Mouse (Mus musculus) fat pad, adult 2 months (tissue): ENCODE measurements around the gene Gab2.

Experiments
- DNase-seq: peaks from one replicate; pipeline ENCODE4 v3.0.0-alpha.2; 2011; ENCODE audit warnings: low read depth, low spot score; ENCODE audit errors: extremely low read depth

Gene Gab2

DNA sequence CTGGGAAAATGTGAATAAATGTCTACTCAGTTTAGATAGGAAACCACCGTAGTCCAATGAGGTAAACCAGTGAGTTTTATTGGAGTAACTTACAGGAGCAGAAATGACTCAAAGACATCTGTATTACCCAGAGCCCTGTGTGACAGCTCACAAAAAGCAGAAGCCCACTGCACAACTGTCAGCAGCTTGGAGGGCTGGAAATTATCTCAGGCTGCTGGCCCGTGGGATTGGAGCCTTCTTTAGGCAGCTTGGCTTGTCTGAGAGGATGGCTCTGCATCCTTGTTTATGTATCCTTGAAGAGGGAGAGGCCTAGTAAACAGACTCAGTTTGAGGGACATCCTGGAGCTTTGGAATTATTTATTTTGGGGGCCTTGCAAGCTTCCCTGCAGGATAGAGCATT, 261.6 kb downstream of the Gab2 start:
- no peak for DNase-seq

DNA sequence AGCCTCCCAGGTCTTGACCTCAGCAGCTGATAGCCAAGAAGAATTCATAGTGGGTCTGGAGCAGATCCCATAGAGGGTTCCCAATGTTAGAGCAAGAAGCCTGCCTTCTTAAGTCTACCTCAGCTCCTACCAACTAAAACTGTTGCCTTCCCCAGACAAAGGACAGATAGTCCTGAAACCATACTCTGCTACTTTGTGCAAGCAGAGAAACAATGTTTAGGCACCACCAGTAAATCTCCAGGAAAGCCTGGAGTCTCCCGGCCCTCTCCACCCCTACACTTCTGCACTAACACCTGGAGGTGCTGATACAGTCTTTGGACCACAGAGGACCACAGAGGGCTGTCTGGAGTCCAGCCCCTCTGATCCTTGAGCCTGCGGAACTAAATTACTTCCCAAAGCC, 263.3 kb downstream of the Gab2 start:
- no peak for DNase-seq

DNA sequence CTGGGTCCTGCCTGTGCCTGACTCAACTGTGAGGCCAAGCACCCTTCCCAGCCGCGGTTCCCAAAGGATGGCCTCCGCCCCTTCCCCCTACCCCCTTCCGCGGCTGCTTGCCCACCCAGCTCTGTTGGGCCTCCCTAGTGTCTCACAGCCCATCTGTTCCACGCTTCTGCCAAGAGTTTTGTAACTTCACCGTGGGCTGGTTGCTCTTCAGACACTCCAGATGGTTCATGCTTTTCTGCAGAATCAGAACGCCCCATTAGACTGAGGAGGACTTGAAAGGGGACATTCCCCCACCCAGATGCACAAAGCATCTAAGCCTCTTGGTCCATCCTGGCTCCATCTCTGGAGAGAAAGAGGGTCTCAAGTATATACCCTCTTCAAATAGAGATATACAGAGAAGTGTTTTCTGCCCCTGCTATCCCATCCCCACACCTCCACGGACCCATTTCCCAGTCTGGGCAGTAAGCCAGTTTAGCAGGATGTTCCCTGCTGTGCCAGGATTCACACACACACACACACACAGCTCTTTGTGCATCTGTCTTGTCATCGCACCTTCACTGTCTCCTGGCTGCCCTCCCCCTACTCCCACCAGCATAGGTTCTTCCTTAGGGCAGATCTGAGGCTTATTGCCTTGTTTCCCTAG, 264.0 kb downstream of the Gab2 start:
- no peak for DNase-seq

DNA sequence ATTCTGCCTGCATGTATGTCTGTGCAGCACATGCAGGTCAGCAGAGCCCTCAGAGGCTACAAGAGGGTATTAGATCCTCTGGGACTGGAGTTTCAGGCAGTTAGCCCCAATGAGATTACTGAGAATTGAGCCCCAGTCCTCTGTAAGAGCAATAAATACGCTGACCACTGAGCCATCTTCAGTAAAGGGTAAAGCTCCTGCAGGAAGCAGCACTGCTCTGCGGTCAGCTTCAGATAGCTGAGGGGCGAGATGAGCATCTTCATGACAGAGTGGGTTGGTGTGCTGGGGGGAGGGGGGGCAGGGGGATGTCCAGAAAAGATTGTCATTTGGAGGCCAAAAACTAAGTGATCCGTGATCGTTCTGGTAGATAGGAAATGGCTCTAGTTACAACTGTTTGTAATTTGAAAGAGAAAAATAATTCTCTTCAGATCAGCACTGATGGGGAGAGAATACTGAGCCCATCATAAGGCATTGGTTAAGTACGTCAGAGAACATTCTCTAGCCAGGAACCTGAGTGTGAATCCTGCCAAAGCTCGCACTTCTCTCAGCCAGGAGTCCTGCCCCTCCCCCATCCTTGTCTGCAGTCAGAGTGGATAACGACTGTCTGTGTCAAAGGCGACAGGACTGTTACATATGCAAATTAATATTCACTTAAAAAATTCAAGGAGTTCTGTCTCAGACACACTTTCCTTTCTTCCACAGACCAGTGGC, 264.9 kb downstream of the Gab2 start:
- DNase-seq: no peak

DNA sequence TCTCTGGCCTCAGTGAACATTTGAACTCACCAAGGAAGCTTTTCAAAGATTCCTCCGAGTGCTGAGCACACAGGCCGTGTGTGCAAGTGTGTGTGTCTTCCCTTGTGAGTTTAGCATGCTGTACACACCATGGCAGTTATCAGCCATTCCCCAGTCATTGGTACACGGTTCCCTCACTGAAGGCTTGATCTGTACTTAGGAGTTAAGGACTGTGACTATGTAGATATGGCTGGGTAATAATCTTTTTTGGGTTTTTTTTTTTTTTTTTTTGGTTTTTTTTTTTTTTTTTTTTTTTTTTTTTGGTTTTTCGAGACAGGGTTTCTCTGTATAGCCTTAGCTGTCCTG, 265.4 kb downstream of the Gab2 start:
- no peak for DNase-seq

DNA sequence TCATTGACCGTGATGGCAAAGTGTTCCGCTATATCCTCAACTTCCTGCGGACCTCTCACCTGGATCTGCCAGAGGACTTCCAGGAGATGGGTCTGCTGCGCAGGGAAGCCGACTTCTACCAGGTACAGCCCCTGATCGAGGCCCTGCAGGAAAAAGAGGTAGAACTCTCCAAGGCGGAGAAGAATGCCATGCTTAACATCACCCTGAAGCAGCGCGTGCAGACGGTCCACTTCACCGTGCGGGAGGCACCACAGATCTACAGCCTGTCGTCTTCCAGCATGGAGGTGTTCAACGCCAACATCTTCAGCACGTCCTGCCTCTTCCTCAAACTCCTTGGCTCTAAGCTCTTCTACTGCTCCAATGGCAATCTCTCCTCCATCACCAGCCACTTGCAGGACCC, 266.1 kb downstream of the Gab2 start:
- no peak for DNase-seq

DNA sequence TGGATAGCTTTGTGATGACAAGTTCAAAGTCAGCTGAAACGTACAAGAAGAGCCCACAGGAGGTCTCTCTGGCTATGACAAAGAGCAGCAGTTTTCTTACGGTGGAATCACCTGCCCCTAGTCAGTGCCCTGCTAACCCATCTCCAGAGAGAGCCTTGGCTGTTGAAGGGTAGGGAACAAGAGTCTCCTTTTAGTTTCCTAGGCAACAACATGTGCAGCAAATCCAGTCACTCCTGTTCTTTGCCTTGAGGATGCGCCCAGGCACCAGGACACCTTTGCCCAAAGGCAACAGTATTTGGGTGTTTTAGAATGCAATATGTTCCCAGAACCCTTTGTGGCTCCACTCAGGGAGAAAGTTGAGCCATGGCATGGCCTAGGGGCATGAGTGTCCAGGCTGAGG, 266.9 kb downstream of the Gab2 start:
- DNase-seq: no peak

DNA sequence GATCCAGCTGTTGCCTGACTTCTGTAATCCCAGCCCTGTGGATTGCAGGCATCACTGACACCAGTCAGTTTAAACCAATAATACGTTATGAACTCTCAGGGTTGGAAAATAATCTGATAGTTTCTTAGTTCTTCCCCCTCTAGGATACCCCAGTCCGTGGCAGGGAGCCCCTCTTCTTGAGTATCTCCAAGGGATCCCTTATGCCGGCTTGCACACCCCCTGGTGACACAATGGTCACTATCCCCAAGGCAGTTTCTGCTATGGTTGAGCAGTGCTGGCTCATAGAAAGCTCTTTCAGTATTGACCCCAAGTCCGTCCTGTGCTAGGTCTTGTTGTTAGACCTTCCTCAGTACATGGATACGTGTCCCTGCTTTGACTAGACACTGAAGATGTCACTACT, 267.4 kb downstream of the Gab2 start:
- DNase-seq: no peak

DNA sequence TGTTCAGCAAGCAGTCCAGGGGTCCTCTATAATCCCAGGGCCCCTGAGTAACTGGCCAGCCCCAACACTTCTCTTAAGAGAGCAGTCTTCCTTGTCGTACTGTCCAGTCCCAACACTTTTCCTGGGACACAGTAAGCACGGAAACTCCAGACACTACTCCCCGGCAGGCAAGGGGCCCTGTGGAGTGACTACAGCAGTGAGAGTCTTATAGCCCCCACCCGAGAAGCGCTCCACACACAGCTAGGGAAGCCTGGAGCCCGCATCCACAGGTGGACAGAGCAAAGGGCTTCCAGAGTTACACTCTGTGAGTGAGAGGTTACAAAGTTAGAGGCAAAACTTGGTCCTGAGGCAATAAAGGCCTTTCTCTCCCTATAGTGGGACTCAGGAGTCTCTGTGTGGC, 268.1 kb downstream of the Gab2 start:
- no peak for DNase-seq

DNA sequence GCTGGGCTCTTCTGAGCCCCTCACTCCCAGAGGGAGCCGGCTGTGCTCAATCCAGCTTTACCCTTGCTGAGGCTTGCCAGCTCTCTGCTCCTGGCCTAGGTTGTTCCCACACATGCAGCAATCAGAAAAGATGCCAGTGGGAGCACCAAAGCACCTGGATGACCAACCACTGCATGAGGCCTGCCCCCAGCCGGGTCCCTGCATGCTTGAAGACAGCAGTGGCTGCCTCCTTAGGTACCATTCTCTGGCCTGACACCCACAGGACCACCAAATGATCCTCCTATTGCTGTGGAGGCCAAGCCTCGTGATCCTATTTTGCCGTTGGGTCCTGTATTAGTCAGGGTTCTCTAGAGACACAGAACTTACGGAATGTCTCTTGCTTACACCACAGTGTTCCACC, 269.5 kb downstream of the Gab2 start:
- DNase-seq: no peak

DNA sequence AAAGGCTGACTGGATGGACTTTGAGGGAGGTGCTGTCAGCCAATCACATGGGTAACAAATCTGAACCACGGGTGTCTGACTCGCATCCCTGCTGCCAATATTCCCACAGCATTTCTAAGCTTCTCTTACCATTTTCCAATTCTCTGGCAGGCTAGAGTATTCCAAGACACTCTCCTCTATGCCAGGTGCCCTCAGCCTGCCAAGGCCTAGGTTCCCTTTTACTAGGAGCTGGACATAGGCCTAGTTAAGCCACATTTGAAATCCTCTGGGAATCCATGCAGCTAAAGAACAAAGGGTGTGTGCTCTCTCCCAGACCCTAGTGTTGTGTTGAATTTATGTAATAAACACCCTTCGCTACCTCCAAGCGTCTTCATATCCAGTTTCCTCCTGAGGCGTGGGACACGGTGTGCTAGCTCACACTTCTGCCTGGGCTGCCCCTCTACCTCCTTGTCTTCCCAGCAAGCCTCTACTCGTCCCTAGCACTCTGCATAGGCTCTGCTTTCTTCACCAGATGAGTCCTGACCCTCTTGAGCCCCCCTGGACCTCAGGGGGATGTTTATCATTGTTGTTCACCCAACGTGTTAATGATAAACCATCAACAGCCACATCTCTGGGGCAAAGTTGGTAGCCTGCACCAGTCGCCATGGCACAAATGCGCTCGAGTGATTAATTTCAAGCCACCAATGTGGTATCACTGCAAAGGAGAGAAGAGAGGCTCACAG, 270.6 kb downstream of the Gab2 start:
- no peak for DNase-seq

DNA sequence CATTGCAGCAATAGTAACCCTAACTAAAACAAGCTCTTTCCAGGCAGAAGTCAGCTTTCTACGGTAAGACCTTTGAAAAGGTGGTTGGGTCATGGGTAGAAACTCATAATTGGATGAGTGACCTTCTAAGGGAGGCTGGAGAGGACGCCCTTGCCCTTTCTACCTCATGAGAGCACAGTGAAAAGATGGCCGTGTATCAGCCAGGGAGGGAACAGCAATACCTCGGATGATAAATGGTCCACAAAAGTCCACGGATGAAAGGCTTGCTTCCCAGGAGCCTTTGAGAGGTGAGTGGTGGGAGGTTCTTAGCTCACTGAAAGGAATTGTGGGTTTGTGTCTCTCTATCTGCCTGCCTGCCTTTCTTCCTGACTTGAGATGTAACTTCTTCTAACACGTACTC, 272.0 kb downstream of the Gab2 start:
- DNase-seq: no peak

DNA sequence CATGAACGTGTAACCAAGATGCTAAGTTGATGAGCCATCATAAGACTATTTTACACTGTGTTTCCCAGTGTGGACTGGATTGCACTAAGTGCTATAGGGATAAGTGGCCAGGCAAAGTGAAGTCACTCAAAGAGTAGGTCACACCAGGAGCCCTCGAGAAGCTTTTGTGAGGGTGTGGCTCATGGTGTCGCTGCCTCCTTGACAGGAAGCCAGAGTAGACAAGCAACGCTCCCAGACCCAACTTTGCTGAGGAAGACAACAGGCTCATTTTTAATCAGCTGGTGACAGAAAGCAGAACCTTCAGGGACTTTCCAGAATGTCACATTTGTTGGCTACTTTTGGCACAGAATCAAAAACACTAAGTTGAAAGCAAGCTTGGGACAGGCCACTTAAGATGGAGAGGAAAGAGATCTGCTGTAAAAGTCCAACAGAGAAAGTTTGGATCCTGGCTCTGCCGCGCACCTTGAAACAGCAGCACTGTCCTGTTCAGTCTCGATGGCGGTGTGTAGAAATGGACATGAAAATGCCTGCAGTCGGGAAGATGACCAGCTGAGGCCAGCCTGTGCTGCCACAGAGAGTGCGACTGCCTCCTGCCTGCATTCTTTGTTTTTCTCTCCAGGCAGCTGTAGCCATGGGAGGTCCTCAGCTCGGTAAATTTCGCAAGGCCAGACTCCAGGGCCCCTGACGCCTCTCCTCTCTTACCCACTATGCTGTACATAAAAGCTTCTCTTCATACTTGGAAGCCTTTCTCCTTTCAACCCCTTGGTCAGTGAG, 273.9 kb downstream of the Gab2 start:
- no peak for DNase-seq

DNA sequence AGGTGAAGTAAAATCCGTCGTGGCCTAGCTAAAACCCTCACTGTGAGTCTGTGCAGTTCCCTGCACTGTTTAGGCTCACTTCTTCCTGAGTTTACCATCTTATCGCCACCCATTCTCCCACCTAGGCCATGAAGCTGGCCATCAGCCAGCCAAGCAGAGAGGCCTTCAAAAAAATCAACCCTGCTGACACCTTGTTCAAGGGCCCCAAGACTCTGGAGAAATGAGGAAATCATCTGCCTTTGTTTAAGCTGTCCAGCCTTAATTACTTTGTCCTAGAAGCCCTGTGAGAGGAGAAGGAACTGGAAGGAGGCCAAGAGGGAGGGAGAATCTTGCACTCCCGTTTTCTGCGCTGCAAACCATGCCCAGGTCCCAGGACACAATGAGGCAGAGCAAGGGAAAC, 274.9 kb downstream of the Gab2 start:
- DNase-seq: no peak

DNA sequence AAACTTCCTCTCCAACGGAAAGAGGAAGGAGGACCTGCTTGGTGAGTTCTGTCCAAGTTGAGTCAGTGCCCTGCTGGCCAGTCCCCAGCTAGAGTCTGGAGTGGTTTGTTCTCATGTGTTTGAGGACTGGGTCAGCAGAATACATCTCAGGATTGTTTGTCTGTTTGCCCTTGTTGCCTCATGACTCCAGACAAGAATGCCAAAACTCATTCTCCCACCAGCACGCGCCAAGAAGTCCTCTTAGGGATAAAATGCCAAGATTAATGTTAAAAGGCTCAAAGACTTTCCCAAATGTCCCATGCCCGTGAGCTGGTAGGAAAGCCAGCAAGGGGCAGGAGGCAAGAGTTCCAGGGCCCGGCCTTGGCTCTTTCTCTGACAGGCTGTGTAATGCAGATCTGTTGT, 275.5 kb downstream of the Gab2 start:
- no peak for DNase-seq

DNA sequence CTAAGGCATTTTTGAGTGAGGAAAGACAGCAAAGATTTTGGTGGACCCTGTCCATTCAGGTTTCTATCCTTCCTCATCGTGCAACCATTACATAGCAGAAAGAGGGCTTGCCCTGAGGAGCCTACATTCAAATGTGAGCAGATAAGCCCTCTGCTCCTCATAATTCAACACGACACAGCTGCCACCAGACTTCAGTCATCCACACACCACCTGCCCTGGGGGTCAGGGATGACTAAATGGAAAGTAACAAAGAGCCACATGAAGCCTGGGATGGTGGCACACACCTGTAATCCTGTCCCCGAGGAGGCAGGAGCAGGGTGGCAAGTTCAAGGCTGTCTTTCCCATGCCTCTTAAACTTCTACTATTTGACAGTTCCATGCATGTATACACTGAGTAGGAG, 276.5 kb downstream of the Gab2 start:
- no peak for DNase-seq

DNA sequence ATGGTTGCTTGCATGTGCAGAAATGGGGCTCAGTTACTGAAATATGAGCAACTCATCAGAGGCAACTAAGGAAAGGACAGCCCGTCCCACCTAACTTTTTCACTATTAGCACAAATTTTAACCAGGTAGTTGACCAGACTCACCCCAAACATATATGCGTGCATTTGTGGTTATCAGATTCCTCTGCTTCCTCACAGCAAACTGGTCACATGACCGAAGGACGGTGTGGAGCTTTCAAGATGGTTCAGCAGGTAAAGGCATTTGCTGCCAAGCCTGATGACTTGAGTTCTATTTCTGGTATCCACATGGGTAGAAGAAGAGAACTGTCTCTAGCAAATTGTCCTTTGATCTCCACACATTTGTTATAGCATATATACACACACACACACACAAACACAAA, 277.0 kb downstream of the Gab2 start:
- DNase-seq: no peak
